Mouse (Mus musculus): Measurements from ENCODE around the gene Asic2. TPM values are rescaled to one million over a fixed set of nuclear protein-coding genes. Genes with fewer than 3 reads are reported as not detected.
A peak's percentile ranks its signal among the peaks of the same experiment; 100 is the strongest.

The Asic2 gene
- total and polyA plus RNA-seq, 2 experiments from 2014 or later, result 19.8 to 60.2 TPM

DNA sequence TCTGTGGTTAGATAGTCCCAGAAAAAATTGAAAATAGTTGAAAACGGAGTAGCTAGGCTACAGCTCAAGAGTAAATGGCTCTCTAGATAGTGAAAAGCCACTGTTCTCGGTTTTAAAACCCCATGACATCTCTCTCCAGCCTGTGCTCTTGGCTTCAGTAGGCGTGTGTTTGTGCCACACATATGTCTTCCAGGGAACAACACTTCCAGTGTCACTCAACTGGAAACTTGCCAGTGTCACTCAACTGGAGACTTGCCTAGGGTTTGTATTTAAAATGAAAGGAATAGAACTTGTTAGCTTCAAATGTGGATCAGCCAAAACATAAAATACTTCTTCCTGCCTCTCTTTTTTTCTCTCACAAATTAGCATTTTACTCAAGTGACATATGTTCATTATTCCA, 397.9 kb downstream of the Asic2 start:
- no peak overlapping the region for H3K27ac ChIP-seq (ENCODE audit: low read depth, low read length)
- DNase-seq (ENCODE audit: low spot score), result peak; percentile 66
- no peak overlapping the region for H3K4me3 ChIP-seq (ENCODE audit: low read depth, low read length)
- no peak for TF ChIP-seq CTCF (IDR thresholded peaks at IDR 0.05)
- no peak for ATAC-seq (ENCODE audit: low FRiP score)
- H3K9me3 ChIP-seq (ENCODE audit: low read length), result no peaks in the 10 kb centered on the region
- no peaks in the 10 kb centered on the region for H3K4me1 ChIP-seq (ENCODE audit: insufficient read depth, low read length)
- H3K36me3 ChIP-seq (ENCODE audit: insufficient read depth, low read length), result no peaks in the 10 kb centered on the region
- 63% methylated on average over 3 of the region's 3 CpGs for WGBS
- H3K27me3 ChIP-seq (ENCODE audit: insufficient read depth, low read length), result no peaks in the 10 kb centered on the region
- H3K4me2 ChIP-seq (ENCODE audit: low read depth, low read length, poor library complexity, severe bottlenecking), result no peak overlapping the region
- H3K9ac ChIP-seq (replicated peaks; ENCODE audit: low read length, poor library complexity, severe bottlenecking), result no peak overlapping the region

DNA sequence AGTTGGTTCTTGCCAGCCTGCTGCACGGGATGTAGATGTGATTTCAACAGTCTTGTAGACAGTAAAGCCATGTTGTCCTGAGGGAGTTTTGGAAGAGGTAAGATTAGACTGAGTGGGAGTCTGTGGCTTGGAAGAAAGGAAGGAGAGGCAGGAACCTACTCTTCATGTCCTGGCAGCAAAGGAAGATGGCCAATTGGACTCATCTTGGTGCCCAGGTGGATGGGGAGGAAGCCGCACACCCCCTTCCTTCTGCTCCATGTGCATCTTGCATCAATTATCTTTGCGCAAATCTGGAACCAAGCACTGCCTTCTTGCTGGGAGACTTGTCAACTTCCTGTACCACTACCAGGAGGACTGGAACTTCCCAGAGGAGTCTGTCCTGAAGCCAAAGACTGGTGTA, 403.4 kb downstream of the Asic2 start:
- ATAC-seq (ENCODE audit: low FRiP score), result no peak
- H3K9me3 ChIP-seq (ENCODE audit: low read length), result no peaks in the 10 kb centered on the region

DNA sequence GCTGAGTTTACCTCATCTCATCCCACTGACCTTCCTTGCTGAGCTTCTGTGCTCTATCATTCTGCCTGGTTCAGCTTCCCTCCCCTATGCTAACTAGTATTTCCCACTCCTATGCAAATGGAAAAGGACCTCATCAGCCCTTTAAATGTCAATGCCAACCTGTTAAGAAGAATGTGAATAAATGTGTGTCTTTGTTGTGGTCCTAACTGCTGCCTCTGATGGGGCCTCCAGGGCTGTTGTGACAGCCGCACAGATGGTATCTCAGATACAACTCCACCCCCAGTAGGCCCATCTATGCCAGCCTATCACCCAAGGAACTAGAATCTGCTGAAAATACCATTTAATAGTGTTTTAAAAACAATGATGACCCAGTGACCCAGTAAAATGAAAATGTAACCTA, 407.9 kb downstream of the Asic2 start:
- ATAC-seq (ENCODE audit: low FRiP score), result no peak
- no peak overlapping the region for H3K4me3 ChIP-seq (ENCODE audit: low read depth, low read length)
- DNase-seq (ENCODE audit: low spot score), result no peak
- 80% methylated on average over 1 of the region's 1 CpGs for WGBS
- H3K27ac ChIP-seq (ENCODE audit: low read depth, low read length), result no peak overlapping the region
- no peaks in the 10 kb centered on the region for H3K4me1 ChIP-seq (ENCODE audit: insufficient read depth, low read length)
- no peaks in the 10 kb centered on the region for H3K9me3 ChIP-seq (ENCODE audit: low read length)
- no peaks in the 10 kb centered on the region for H3K27me3 ChIP-seq (ENCODE audit: insufficient read depth, low read length)
- no peak for TF ChIP-seq CTCF (IDR thresholded peaks at IDR 0.05)
- H3K4me2 ChIP-seq (ENCODE audit: low read depth, low read length, poor library complexity, severe bottlenecking), result no peak overlapping the region
- H3K36me3 ChIP-seq (ENCODE audit: insufficient read depth, low read length), result no peaks in the 10 kb centered on the region
- H3K9ac ChIP-seq (replicated peaks; ENCODE audit: low read length, poor library complexity, severe bottlenecking), result no peak overlapping the region

More for the DNA sequence above, 403.4 kb downstream of the Asic2 start:
- Histone ChIP-seq H3K27me3 (ENCODE audit: insufficient read depth, low read length) (no peaks in the 10 kb centered on the region), H3K4me1 (ENCODE audit: insufficient read depth, low read length) (no peaks in the 10 kb centered on the region), H3K27ac (ENCODE audit: low read depth, low read length) (no peak overlapping the region), H3K4me3 (ENCODE audit: low read depth, low read length) (no peak overlapping the region), H3K36me3 (ENCODE audit: insufficient read depth, low read length) (no peaks in the 10 kb centered on the region), H3K4me2 (ENCODE audit: low read depth, low read length, poor library complexity, severe bottlenecking) (no peak overlapping the region), H3K9ac (replicated peaks; ENCODE audit: low read length, poor library complexity, severe bottlenecking) (no peak overlapping the region)
- WGBS, result 90% methylated on average over 3 of the region's 3 CpGs
- TF ChIP-seq CTCF (IDR thresholded peaks at IDR 0.05), result no peak
- no peak for DNase-seq (ENCODE audit: low spot score)

DNA sequence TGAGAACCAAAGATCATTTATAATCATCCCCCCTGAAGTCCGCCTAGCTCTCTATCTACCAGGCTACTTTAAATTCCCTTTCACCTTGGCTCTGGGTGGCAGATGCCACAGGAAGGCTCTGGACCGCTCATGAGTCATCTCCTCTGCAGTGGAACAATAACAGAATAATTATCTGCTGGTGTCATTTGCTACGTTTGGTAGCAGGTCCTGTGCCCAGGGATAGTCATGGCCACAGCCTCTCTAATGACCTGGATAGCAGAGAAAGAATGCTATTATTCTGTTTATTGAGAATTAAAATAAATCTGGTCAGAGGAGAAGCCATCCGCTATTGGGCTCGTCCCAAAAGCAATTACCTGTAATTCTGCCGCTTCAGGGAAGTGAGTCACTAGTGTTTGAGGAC, 425.1 kb downstream of the Asic2 start:
- DNase-seq (ENCODE audit: low spot score), result no peak
- H3K4me3 ChIP-seq (ENCODE audit: low read depth, low read length), result no peak overlapping the region
- H3K4me2 ChIP-seq (ENCODE audit: low read depth, low read length, poor library complexity, severe bottlenecking), result no peak overlapping the region
- no peak overlapping the region for H3K27ac ChIP-seq (ENCODE audit: low read depth, low read length)
- H3K27me3 ChIP-seq (ENCODE audit: insufficient read depth, low read length), result no peaks in the 10 kb centered on the region
- no peak for TF ChIP-seq CTCF (IDR thresholded peaks at IDR 0.05)
- no peaks in the 10 kb centered on the region for H3K36me3 ChIP-seq (ENCODE audit: insufficient read depth, low read length)
- H3K9me3 ChIP-seq (ENCODE audit: low read length), result no peaks in the 10 kb centered on the region
- no peak for ATAC-seq (ENCODE audit: low FRiP score)
- WGBS, result 77% methylated on average over 6 of the region's 6 CpGs
- H3K4me1 ChIP-seq (ENCODE audit: insufficient read depth, low read length), result no peaks in the 10 kb centered on the region
- H3K9ac ChIP-seq (replicated peaks; ENCODE audit: low read length, poor library complexity, severe bottlenecking), result no peak overlapping the region

DNA sequence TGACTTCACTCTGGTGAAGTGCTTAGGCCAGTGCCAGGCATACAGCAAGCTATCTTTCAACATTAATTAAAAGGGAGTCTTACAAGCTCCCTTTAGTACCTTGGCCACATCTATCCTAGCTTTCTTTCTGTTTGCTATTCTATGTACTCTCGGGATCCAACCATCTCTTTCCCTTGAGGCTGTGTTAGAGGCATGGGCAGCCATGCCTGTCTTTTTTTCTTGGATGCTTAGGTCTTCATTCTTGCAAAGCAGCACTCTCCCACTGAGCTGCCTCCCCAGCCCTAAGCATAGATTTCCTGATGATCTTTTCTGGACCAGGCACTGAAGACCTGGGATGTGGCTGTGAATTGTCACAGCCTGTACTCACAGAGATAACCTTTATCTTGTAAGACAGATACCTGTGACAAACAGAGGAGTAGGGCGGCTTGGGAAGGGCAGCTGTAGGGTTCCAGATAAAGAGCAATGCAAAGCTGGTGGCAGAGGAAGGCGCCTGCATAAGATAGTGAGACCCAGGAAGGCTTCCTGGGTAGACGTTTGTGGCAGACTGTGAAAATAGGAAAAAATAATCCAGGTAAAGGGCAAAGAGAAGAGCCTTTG, 433.0 kb downstream of the Asic2 start:
- WGBS, result 70% methylated on average over 4 of the region's 4 CpGs
- Histone ChIP-seq H3K36me3 (ENCODE audit: insufficient read depth, low read length) (no peaks in the 10 kb centered on the region), H3K27ac (ENCODE audit: low read depth, low read length) (no peak overlapping the region), H3K9ac (replicated peaks; ENCODE audit: low read length, poor library complexity, severe bottlenecking) (no peak overlapping the region), H3K9me3 (ENCODE audit: low read length) (no peaks in the 10 kb centered on the region), H3K4me2 (ENCODE audit: low read depth, low read length, poor library complexity, severe bottlenecking) (no peak overlapping the region), H3K4me1 (ENCODE audit: insufficient read depth, low read length) (no peaks in the 10 kb centered on the region), H3K4me3 (ENCODE audit: low read depth, low read length) (no peak overlapping the region), H3K27me3 (ENCODE audit: insufficient read depth, low read length) (no peaks in the 10 kb centered on the region)
- no peak for ATAC-seq (ENCODE audit: low FRiP score)
- TF ChIP-seq CTCF (IDR thresholded peaks at IDR 0.05), result no peak
- no peak for DNase-seq (ENCODE audit: low spot score)

DNA sequence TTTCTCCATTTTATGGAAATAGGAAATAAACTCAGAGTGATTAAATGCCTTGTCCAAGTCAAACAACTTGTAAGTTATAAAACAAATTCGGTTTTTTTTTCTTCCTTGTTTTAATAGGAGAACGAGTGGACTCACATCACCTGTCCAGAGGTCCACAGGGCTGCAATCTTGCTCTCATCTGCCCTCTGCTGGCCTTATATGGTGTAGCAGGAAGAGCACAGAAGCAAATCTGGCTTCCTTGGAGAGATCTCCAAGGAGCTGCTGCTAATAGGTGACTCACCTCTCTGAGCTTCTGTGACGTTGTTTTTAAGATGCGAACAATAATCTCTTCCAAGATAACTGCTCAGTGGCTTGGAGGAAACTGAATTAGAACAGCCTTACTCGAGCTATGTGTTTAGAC, 433.6 kb downstream of the Asic2 start:
- WGBS, result 22% methylated on average over 5 of the region's 5 CpGs
- Histone ChIP-seq H3K4me1 (ENCODE audit: insufficient read depth, low read length) (no peaks in the 10 kb centered on the region), H3K9ac (replicated peaks; ENCODE audit: low read length, poor library complexity, severe bottlenecking) (no peak overlapping the region), H3K9me3 (ENCODE audit: low read length) (no peaks in the 10 kb centered on the region), H3K4me3 (ENCODE audit: low read depth, low read length) (no peak overlapping the region), H3K36me3 (ENCODE audit: insufficient read depth, low read length) (no peaks in the 10 kb centered on the region), H3K4me2 (ENCODE audit: low read depth, low read length, poor library complexity, severe bottlenecking) (no peak overlapping the region), H3K27ac (ENCODE audit: low read depth, low read length) (no peak overlapping the region), H3K27me3 (ENCODE audit: insufficient read depth, low read length) (no peaks in the 10 kb centered on the region)
- DNase-seq (ENCODE audit: low spot score) (peak; percentile 73), ATAC-seq (ENCODE audit: low FRiP score) (no peak)
- peak; percentile 92 for TF ChIP-seq CTCF (IDR thresholded peaks at IDR 0.05)

All from midbrain, postnatal 0 days (tissue).